Mouse (Mus musculus) olfactory bulb, adult 2 months (tissue): ENCODE data around the gene Ifrd2. TPM values are rescaled to one million over a fixed set of nuclear protein-coding genes. Genes with fewer than 3 reads are reported as not detected.
"Not testable (repeated sequence)": the region's sequence is repeated elsewhere in the genome, so short reads cannot be mapped to it uniquely, and the experiment has no call there.

Source experiments
- H3K27ac ChIP-seq: fragments of 200-500 bp; 2 replicates; pipeline ENCODE4 v1.5.1; 2012; ENCODE audit warnings: low read depth, low read length; ENCODE audit not compliant: insufficient read depth
- H3K4me1 ChIP-seq: fragments of 200-500 bp; 2 replicates; pipeline ENCODE4 v1.6.1; 2012; ENCODE audit warnings: low read length; ENCODE audit not compliant: control insufficient read depth, insufficient read depth
- H3K4me3 ChIP-seq: fragments of 200-500 bp; 2 replicates; pipeline ENCODE4 v1.5.1; 2012; ENCODE audit warnings: mild to moderate bottlenecking, low read depth, low read length, moderate library complexity; ENCODE audit not compliant: insufficient read depth
- CTCF ChIP-seq: fragments of 200-500 bp; IDR thresholded peaks from 2 replicates; pipeline ENCODE4 v1.5.1; 2012; ENCODE audit warnings: low read depth, mild to moderate bottlenecking, low read length, moderate library complexity; ENCODE audit not compliant: insufficient read depth
- POLR2A ChIP-seq: fragments of 200-500 bp; IDR thresholded peaks from 2 replicates; pipeline ENCODE4 v1.6.1; 2012; ENCODE audit warnings: mild to moderate bottlenecking, low read depth, low read length, moderate library complexity; ENCODE audit not compliant: insufficient read depth
- WGBS: fragments of 180-500 bp; shearing (Covaris S2); methylation state at CpG from one replicate; pipeline ENCODE4 v1.1.7; 2018; 5-methylcytosine and 5-hydroxymethylcytosine counted together
- polyA plus RNA-seq: library from polyadenylated mRNA; stranded (reverse); fragments of >200 nt; gene quantifications from 2 replicates; pipeline ENCODE4 v1.2.4, GENCODE M21; 2012; ENCODE audit warnings: low replicate concordance; ENCODE audit not compliant: missing spikeins, insufficient read depth, insufficient read length

The Ifrd2 gene
- polyA plus RNA-seq, 1 experiment: not detected

- H3K27ac ChIP-seq: no peak overlapping the region
- 46% methylated on average over 13 of the region's 13 CpGs for WGBS
- TF ChIP-seq CTCF (no peak), POLR2A (no peak)
- H3K4me3 ChIP-seq: peak overlapping the region; percentile 30
- peaks cover 31% of the 10 kb centered on the region for H3K4me1 ChIP-seq
These were observed 17.4 kb upstream of the Ifrd2 start for GRCm38 (mm10) chr9:107570016-107570415.

GRCm38 (mm10) chr9:107570845-107571244 is 16.6 kb upstream of the Ifrd2 start:
- no peak overlapping the region for H3K27ac ChIP-seq
- no peak overlapping the region for H3K4me3 ChIP-seq
- no peak for TF ChIP-seq CTCF
- no peak for TF ChIP-seq POLR2A
- WGBS: 92% methylated on average over 21 of the region's 21 CpGs
- peaks cover 31% of the 10 kb centered on the region for H3K4me1 ChIP-seq

- Histone ChIP-seq H3K27ac (no peak overlapping the region), H3K4me3 (no peak overlapping the region), H3K4me1 (peaks cover 31% of the 10 kb centered on the region)
- 94% methylated on average over 22 of the region's 22 CpGs for WGBS
- TF ChIP-seq CTCF: no peak
- TF ChIP-seq POLR2A: no peak
These were observed 15.7 kb upstream of the Ifrd2 start for GRCm38 (mm10) chr9:107571534-107572326.

- H3K27ac ChIP-seq: no peak overlapping the region
- peaks cover 31% of the 10 kb centered on the region for H3K4me1 ChIP-seq
- no peak overlapping the region for H3K4me3 ChIP-seq
- TF ChIP-seq CTCF: no peak
- TF ChIP-seq POLR2A: no peak
- 98% methylated on average over 2 of the region's 2 CpGs for WGBS
These were observed 15.1 kb upstream of the Ifrd2 start for GRCm38 (mm10) chr9:107572327-107572662.

GRCm38 (mm10) chr9:107573774-107574173 is 13.7 kb upstream of the Ifrd2 start:
- H3K27ac ChIP-seq, H3K4me3 ChIP-seq: not testable (repeated sequence)
- 83% methylated on average over 6 of the region's 6 CpGs for WGBS
- H3K4me1 ChIP-seq: peaks cover 20% of the 10 kb centered on the region

- Histone ChIP-seq H3K4me3 (no peak overlapping the region), H3K4me1 (peaks cover 17% of the 10 kb centered on the region), H3K27ac (no peak overlapping the region)
- TF ChIP-seq POLR2A (no peak), CTCF (no peak)
- WGBS: 81% methylated on average over 14 of the region's 14 CpGs
These were observed 11.7 kb upstream of the Ifrd2 start for GRCm38 (mm10) chr9:107575579-107576356.

DNA sequence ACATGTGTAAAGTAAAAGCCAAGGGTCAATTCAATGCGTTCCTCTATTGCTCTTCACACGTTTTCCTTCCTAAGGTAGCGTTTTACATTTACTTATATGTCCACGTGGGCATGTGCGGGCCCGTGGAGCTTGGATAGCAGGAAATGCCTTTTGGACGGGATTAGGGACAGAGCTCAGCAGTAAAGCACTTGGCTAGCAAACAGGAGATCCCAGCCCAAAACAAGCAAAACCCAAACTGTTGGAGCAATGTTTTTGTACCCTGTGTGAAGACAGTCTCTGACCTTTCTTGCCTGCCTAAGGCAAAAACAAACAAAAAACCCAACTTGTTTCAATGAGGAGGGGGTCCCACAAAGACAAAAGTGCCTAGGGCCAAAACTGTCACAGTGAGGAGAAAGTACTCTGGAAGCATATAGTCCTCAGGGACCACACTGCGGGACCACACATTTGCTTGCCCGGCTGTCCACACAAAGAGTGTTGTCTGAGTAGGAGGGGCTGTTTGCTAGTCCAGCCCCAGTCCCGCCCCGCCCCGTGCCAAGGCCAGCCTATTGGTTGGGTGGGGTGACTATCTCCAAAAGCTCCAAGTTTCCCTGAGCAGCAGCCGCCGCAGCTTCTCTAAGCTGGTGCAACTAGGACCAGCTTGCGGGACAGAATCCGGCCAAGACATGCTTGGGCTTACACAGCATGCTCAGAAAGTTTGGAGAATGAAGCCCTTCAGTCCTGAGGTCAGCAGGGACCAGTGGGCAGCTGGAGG is 10.9 kb upstream of the Ifrd2 start, which contains the start of gene Hyal1:
TSS of gene Hyal1 (plus strand) at position 571 of the 751 bp plus-strand sequence.
- Histone ChIP-seq H3K4me3 (peak within 1 kb of the TSS; percentile 21), H3K4me1 (peaks cover 13% of the 10 kb centered on the region), H3K27ac (peak within 1 kb of the TSS; percentile 7; the same call in 1 of the 2 replicates)
- 29% methylated on average over 16 of the region's 16 CpGs for WGBS
- TF ChIP-seq POLR2A: no peak
- TF ChIP-seq CTCF: no peak

DNA sequence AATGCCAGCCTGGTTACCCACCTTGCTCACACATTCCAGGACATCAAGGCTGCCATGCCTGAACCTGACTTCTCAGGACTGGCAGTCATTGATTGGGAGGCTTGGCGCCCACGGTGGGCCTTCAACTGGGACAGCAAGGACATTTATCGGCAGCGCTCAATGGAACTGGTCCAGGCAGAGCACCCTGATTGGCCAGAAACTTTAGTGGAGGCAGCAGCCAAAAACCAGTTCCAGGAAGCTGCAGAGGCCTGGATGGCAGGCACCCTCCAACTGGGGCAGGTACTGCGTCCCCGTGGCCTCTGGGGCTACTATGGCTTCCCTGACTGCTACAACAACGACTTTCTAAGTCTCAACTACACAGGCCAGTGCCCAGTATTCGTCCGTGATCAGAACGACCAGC is 9.6 kb upstream of the Ifrd2 start:
- peaks cover 16% of the 10 kb centered on the region for H3K4me1 ChIP-seq
- H3K27ac ChIP-seq: no peak overlapping the region
- TF ChIP-seq POLR2A (no peak), CTCF (no peak)
- WGBS: 85% methylated on average over 10 of the region's 10 CpGs
- no peak overlapping the region for H3K4me3 ChIP-seq

DNA sequence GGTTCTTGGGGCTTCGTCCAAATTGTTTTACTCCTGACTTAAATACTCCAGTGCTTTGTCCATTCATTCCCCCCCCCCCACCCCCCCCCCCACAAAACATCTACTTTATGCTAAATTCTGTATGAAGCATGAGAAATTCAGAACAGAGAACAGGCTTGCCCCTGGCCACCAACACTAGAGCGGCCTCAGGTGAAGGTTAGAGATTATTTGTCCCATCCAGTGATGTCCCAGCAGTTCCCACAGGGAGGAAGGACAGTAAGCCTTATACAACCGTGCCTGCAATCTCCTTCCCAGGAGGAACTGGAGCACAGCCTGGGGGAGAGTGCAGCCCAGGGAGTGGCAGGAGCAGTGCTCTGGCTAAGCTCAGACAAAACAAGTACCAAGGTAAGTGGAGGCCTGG is 8.9 kb upstream of the Ifrd2 start, which contains the start of gene Naa80:
TSS of gene Naa80 (plus strand) at position 301 of the 400 bp plus-strand sequence.
- WGBS: 76% methylated on average over 3 of the region's 3 CpGs
- no peak for TF ChIP-seq POLR2A
- no peak for TF ChIP-seq CTCF
- Histone ChIP-seq H3K27ac (no peak within 1 kb of the TSS), H3K4me3 (no peak within 1 kb of the TSS), H3K4me1 (peaks cover 16% of the 10 kb centered on the region)
